In the genomic region with DNA sequence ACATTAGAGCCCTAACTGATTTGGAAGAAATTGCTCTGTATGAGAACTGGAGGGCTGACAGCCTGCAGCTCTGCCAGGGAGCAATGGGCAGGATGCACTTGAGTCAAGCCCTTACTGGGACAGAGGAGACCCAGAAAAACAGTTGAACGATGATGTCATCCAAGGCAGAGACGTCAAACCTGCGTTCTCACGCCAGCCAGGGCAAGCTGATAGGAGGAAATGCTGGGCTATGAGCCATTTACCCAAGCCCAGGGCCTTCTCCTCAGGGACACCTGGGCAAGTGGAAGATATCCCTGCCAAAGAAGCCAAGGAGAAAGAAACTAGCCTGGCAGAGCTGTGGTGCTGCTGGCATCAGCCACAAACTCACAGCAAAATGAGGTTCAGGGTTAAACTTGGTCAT, we compare ENCODE assay signal across 20 mouse cellular contexts.
DNase-seq lines count a peak whose midpoint lies in the region; ATAC-seq and TF ChIP-seq lines count a peak whose summit lies in the region.
"Had no signal": no experiment of that assay in that cellular context is flagged by ENCODE, and none has a peak within 500 bp of the region (broad histone marks: within the 10 kb centered on the region; RNA-seq: fewer than 3 reads in every experiment).

No protein-coding gene starts in this region.

- H3K4me1 ChIP-seq in intestine, embryonic 16.5 days (ENCODE audit: control insufficient read depth, insufficient read depth, low read length), result no peaks in the 10 kb centered on the region
- H3K4me1 ChIP-seq: embryonic facial prominence, embryonic 12.5 days; forebrain, embryonic 12.5 days; kidney, embryonic 15.5 days; liver, embryonic 13.5 days; midbrain, embryonic 10.5 days had no signal

- no peaks in the 10 kb centered on the region for H3K27me3 ChIP-seq in intestine, embryonic 16.5 days (replicated peaks; ENCODE audit: control insufficient read depth, insufficient read depth, low read length)
- H3K27me3 ChIP-seq: embryonic facial prominence, embryonic 12.5 days; forebrain, embryonic 12.5 days; kidney, embryonic 15.5 days; liver, embryonic 13.5 days had no signal

- DNase-seq in gastrocnemius, adult 2 months, result peak; percentile 38
- no peak for DNase-seq in gastrocnemius, postnatal 4 days (ENCODE audit: low spot score in 2 of 2)
- peak; percentile 76 for DNase-seq in adipocyte (ENCODE audit: low spot score)
- peak; percentile 55 to 67 for DNase-seq in cerebellum, adult 18-20 months
- DNase-seq in heart, adult 9 months (ENCODE audit: low spot score in 2 of 2), result peak; percentile 32 to 66
- DNase-seq in layer of hippocampus, postnatal 25 days (ENCODE audit: extremely low spot score in 1 of 2, low spot score in 1 of 2), result no peak
- DNase-seq in layer of hippocampus, adult 9-10 months (ENCODE audit: low spot score), result no peak
- DNase-seq: B cell, adult 2 months; layer of hippocampus, adult 9-11 months; left cerebral cortex, postnatal 4 days; liver, embryonic 13.5 days; lung, postnatal 10 days; right cerebral cortex, postnatal 14 days; thymus, postnatal 25 days had no signal

- H3K27ac ChIP-seq in gastrocnemius, adult 2 months, result no peak overlapping the region
- no peak overlapping the region for H3K27ac ChIP-seq in intestine, embryonic 16.5 days (ENCODE audit: low read length)
- H3K27ac ChIP-seq: embryonic facial prominence, embryonic 12.5 days; forebrain, embryonic 12.5 days; hindbrain, embryonic 14.5 days; kidney, embryonic 15.5 days; liver, embryonic 13.5 days; midbrain, embryonic 10.5 days had no signal

- H3K36me3 ChIP-seq in intestine, embryonic 16.5 days (ENCODE audit: control insufficient read depth, insufficient read depth, low read length), result no peaks in the 10 kb centered on the region

- intact Hi-C loops in gastrocnemius, adult 2 months (cut with DNase I), result no loop called here

- ATAC-seq in intestine, embryonic 16.5 days, result no peak

- H3K4me3 ChIP-seq in gastrocnemius, adult 2 months, result no peak overlapping the region
- H3K4me3 ChIP-seq in intestine, embryonic 16.5 days (ENCODE audit: low read length), result no peak overlapping the region
- H3K4me3 ChIP-seq: embryonic facial prominence, embryonic 12.5 days; forebrain, embryonic 12.5 days; kidney, embryonic 15.5 days; liver, embryonic 13.5 days; midbrain, embryonic 10.5 days had no signal

- H3K9me3 ChIP-seq in intestine, embryonic 16.5 days (ENCODE audit: control insufficient read depth, low read length), result no peaks in the 10 kb centered on the region
- H3K9me3 ChIP-seq: embryonic facial prominence, embryonic 12.5 days; forebrain, embryonic 12.5 days; kidney, embryonic 15.5 days; liver, embryonic 13.5 days; midbrain, embryonic 10.5 days had no signal

- H3K9ac ChIP-seq in intestine, embryonic 16.5 days (ENCODE audit: low read depth, low read length), result no peak overlapping the region
- H3K9ac ChIP-seq: embryonic facial prominence, embryonic 12.5 days; forebrain, embryonic 12.5 days; hindbrain, embryonic 14.5 days; kidney, embryonic 15.5 days; liver, embryonic 13.5 days had no signal

- 71% methylated on average over 4 of the region's 4 CpGs for WGBS in intestine, embryonic 16.5 days

- no peak overlapping the region for H3K4me2 ChIP-seq in intestine, embryonic 16.5 days (ENCODE audit: low read depth, low read length)
- H3K4me2 ChIP-seq: embryonic facial prominence, embryonic 12.5 days; forebrain, embryonic 12.5 days; hindbrain, embryonic 14.5 days; kidney, embryonic 15.5 days; liver, embryonic 13.5 days had no signal

- TF ChIP-seq CTCF in gastrocnemius, adult 2 months (IDR thresholded peaks at IDR 0.05), result no peak

Comparison
In these comparisons a context has a peak if more than half of its experiments do, and no peak if none do; other contexts are left out.
1. DNase-seq: peak in gastrocnemius, adult 2 months (single experiment), adipocyte (single experiment), cerebellum, adult 18-20 months (2 of 2) and heart, adult 9 months (2 of 2); none in gastrocnemius, postnatal 4 days (0 of 2), layer of hippocampus, postnatal 25 days (0 of 2) and layer of hippocampus, adult 9-10 months (single experiment).